Mouse (Mus musculus) heart, postnatal 0 days (tissue): ENCODE measurements around the gene Wdr46.

Experiments used
- CTCF ChIP-seq: IDR thresholded peaks from 2 replicates; pipeline ENCODE4 v1.5.1; 2016; ENCODE audit warnings: antibody characterized with exemption, control low read depth, low read depth
- EP300 ChIP-seq: IDR thresholded peaks from 2 replicates; pipeline ENCODE4 v1.6.1; 2016; ENCODE audit warnings: antibody characterized with exemption, low read depth

DNA sequence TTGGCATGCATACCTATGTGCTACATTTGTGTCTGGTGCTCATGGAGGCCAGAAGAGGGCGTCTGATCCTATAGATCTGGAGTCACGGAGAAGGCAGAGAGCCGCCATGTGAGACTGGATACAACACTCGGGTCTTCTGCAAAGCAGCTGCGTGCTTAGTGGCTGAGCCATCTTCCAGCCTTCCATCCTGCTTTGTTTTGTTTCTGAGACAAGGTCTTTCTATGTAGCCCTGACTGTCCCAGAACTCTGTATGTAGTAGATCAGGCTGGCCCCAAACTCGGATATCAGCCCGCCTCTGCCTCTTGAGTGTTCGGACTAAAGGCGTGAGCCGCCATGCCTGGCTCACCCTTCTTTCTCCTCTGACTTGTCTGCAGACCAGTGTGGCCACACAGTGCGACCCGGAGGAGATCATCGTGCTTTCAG is 25.5 kb upstream of the Wdr46 start:
- TF ChIP-seq EP300 (no peak), CTCF (0 out of 2 replicates have a peak, but pooled peaks have one; percentile 10)
